Comparison of ENCODE assay signal across 12 mouse cellular contexts in the genomic region with DNA sequence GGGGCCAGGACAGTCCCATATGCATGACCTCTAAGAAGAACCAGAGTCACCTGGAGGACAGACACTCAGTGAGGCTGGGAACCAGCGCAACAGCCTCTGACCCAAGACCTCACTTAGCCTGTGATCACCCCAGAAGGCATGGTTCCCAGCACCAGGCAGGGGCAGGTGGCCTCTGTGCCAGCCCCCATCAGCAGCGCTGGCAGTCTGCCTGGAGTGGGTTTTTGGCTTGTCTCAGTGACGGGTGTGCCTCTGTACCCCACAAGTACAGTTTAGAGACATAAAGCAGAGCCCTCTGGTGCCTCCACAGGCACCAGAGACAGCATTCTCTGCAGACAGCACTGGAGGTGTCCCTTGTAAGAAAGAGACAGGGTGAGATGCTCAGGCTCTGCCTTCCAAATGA.
DNase-seq lines count a peak whose midpoint lies in the region; ATAC-seq and TF ChIP-seq lines count a peak whose summit lies in the region.
"Had no signal": no experiment of that assay in that cellular context is flagged by ENCODE, and none has a peak within 500 bp of the region (broad histone marks: within the 10 kb centered on the region; RNA-seq: fewer than 3 reads in every experiment).

No protein-coding gene starts in this region.

- peak; percentile 78 for DNase-seq in hindbrain, postnatal 0 days (ENCODE audit: low spot score)
- DNase-seq in hindbrain, embryonic 11.5 days (ENCODE audit: low spot score), result no peak
- peak; percentile 25 for DNase-seq in MN1 (ENCODE audit: low spot score)
- peak; percentile 28 for DNase-seq in brain, adult 2 months (ENCODE audit: low read depth, low spot score)
- DNase-seq in thymus, postnatal 36 days, result no peak
- no peak for DNase-seq in urinary bladder, postnatal 14 days (ENCODE audit: low spot score)
- DNase-seq: gastrocnemius, postnatal 10 days; thymus, postnatal 14 days had no signal

- H3K4me3 ChIP-seq in hindbrain, postnatal 0 days (ENCODE audit: low read length), result no peak overlapping the region
- H3K4me3 ChIP-seq in hindbrain, embryonic 11.5 days (ENCODE audit: low read depth, low read length), result no peak overlapping the region
- no peak overlapping the region for H3K4me3 ChIP-seq in midbrain, embryonic 15.5 days
- H3K4me3 ChIP-seq: kidney, embryonic 15.5 days had no signal

- ATAC-seq in hindbrain, postnatal 0 days, result 0 out of 2 replicates have a peak, but pooled peaks have one; percentile 36
- ATAC-seq in hindbrain, embryonic 11.5 days (ENCODE audit: low FRiP score), result no peak
- ATAC-seq in midbrain, embryonic 15.5 days (replicated peaks), result no peak

- no peaks in the 10 kb centered on the region for H3K9me3 ChIP-seq in hindbrain, postnatal 0 days (ENCODE audit: low read length)
- no peaks in the 10 kb centered on the region for H3K9me3 ChIP-seq in hindbrain, embryonic 11.5 days (ENCODE audit: control insufficient read depth, low read length)
- no peaks in the 10 kb centered on the region for H3K9me3 ChIP-seq in midbrain, embryonic 15.5 days
- H3K9me3 ChIP-seq: kidney, embryonic 15.5 days had no signal

- H3K4me2 ChIP-seq in hindbrain, postnatal 0 days (ENCODE audit: low read depth, low read length), result no peak overlapping the region
- no peak overlapping the region for H3K4me2 ChIP-seq in hindbrain, embryonic 11.5 days (replicated peaks; ENCODE audit: low read depth, low read length)
- no peak overlapping the region for H3K4me2 ChIP-seq in midbrain, embryonic 15.5 days
- H3K4me2 ChIP-seq: kidney, embryonic 15.5 days had no signal

- peak overlapping the region; percentile 76 for H3K27ac ChIP-seq in hindbrain, postnatal 0 days
- H3K27ac ChIP-seq in hindbrain, embryonic 11.5 days (ENCODE audit: low read depth, low read length), result no peak overlapping the region
- peak overlapping the region; percentile 68; the same call in 1 of the 2 replicates for H3K27ac ChIP-seq in midbrain, embryonic 15.5 days
- H3K27ac ChIP-seq: liver, embryonic 14.5 days; macrophage had no signal

- peaks cover 10% of the 10 kb centered on the region for H3K36me3 ChIP-seq in hindbrain, postnatal 0 days (ENCODE audit: insufficient read depth, low read length)
- no peaks in the 10 kb centered on the region for H3K36me3 ChIP-seq in hindbrain, embryonic 11.5 days (ENCODE audit: control insufficient read depth, insufficient read depth, low read length)
- H3K36me3 ChIP-seq in midbrain, embryonic 15.5 days (replicated peaks), result no peaks in the 10 kb centered on the region; the same call in 1 of the 2 replicates

- H3K9ac ChIP-seq in hindbrain, postnatal 0 days (replicated peaks; ENCODE audit: low read length), result no peak overlapping the region
- no peak overlapping the region for H3K9ac ChIP-seq in hindbrain, embryonic 11.5 days (ENCODE audit: low read depth, low read length)
- H3K9ac ChIP-seq in midbrain, embryonic 15.5 days, result no peak overlapping the region
- H3K9ac ChIP-seq: kidney, embryonic 15.5 days; liver, embryonic 14.5 days had no signal

- H3K4me1 ChIP-seq in hindbrain, postnatal 0 days (ENCODE audit: insufficient read depth, low read length), result peaks cover 13% of the 10 kb centered on the region; the same call in 1 of the 2 replicates
- H3K4me1 ChIP-seq in hindbrain, embryonic 11.5 days (replicated peaks; ENCODE audit: control insufficient read depth, insufficient read depth, low read length), result peaks cover 2% of the 10 kb centered on the region; the same call in 1 of the 2 replicates
- H3K4me1 ChIP-seq in midbrain, embryonic 15.5 days, result peaks cover 15% of the 10 kb centered on the region

- TF ChIP-seq CTCF in hindbrain, postnatal 0 days (IDR thresholded peaks at IDR 0.05; ENCODE audit: low read depth), result no peak; the same call in 1 of the 2 replicates

- H3K27me3 ChIP-seq in hindbrain, postnatal 0 days (ENCODE audit: insufficient read depth, low read length), result no peaks in the 10 kb centered on the region
- no peaks in the 10 kb centered on the region for H3K27me3 ChIP-seq in hindbrain, embryonic 11.5 days (ENCODE audit: control insufficient read depth, insufficient read depth, low read length)
- H3K27me3 ChIP-seq in midbrain, embryonic 15.5 days (replicated peaks), result no peaks in the 10 kb centered on the region
- H3K27me3 ChIP-seq: kidney, embryonic 15.5 days had no signal

- 40% methylated on average over 3 of the region's 3 CpGs for WGBS in hindbrain, postnatal 0 days
- WGBS in hindbrain, embryonic 11.5 days, result 80% methylated on average over 3 of the region's 3 CpGs
- WGBS in midbrain, embryonic 15.5 days, result 75% methylated on average over 3 of the region's 3 CpGs

Comparison
In these comparisons a context has a peak if more than half of its experiments do, and no peak if none do; other contexts are left out.
1. DNase-seq: peak in hindbrain, postnatal 0 days (single experiment), MN1 (single experiment) and brain, adult 2 months (single experiment); none in hindbrain, embryonic 11.5 days (single experiment), thymus, postnatal 36 days (0 of 2) and urinary bladder, postnatal 14 days (single experiment).